Mouse (Mus musculus) thymus, adult 2 months (tissue): Measurements from ENCODE around the gene Evx2.

Experiments
- CTCF ChIP-seq: fragments of 200-500 bp; IDR thresholded peaks from 2 replicates; pipeline ENCODE4 v1.5.1; 2012; ENCODE audit warnings: mild to moderate bottlenecking, control low read depth, low read length, moderate library complexity, borderline replicate concordance; ENCODE audit not compliant: control insufficient read depth, poor library complexity, insufficient read depth; ENCODE audit errors: extremely low read depth
- POLR2A ChIP-seq: fragments of 200-500 bp; IDR thresholded peaks from 2 replicates; pipeline ENCODE4 v1.6.1; 2012; ENCODE audit warnings: mild to moderate bottlenecking, low read length, control low read depth, moderate library complexity; ENCODE audit not compliant: control insufficient read depth, poor library complexity, insufficient read depth; ENCODE audit errors: extremely low read depth

DNA sequence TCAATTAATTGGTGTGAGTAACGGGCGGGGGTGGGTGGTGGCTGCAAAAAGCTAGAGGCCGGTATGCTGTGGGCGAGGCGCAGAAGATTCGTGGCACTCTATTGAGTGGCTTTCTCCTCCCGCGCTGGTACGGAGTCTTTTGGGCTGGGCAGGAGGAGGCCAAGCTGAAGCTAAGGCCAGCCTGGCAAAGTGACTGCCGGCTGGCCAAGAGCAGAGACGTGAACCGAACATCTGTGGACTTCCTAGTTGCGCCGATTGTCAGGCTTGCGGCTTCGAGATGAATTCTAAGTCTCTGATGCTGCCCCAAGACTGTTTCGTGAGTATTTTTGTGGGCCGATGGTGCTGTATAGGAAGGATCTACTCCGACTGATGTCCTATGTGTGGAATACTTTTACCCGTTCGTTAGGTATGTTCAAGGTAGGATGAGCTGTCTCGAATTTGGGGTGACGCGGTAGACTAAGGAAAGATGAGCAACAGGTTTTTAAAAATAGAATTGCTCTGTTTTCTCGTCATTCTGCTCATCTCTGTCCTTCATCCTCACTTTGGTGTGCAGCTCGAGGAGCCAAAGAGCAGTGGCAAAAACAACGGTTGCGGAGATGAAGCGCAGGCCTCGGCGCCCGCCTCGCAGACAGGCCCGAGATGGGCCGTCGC is 8.0 kb upstream of the Evx2 start:
- TF ChIP-seq POLR2A: no peak
- no peak for TF ChIP-seq CTCF
